Mouse (Mus musculus): Measurements from ENCODE around the gene Sfn.

The Sfn gene

GRCm38 (mm10) chr4:133619473-133620136 is 17.6 kb upstream of the Sfn start:
- DNase-seq (ENCODE audit: low spot score): peak; percentile 69

GRCm38 (mm10) chr4:133617936-133618335 is 16.0 kb upstream of the Sfn start:
- no peak for DNase-seq (ENCODE audit: low spot score)

GRCm38 (mm10) chr4:133615416-133615815 is 13.4 kb upstream of the Sfn start:
- no peak for DNase-seq (ENCODE audit: low spot score)

GRCm38 (mm10) chr4:133614274-133614761 is 12.3 kb upstream of the Sfn start:
- DNase-seq (ENCODE audit: low spot score): peak; percentile 98

GRCm38 (mm10) chr4:133613867-133614266 is 11.9 kb upstream of the Sfn start:
- DNase-seq (ENCODE audit: low spot score): no peak

GRCm38 (mm10) chr4:133613026-133613425 is 11.1 kb upstream of the Sfn start:
- DNase-seq (ENCODE audit: low spot score): no peak

GRCm38 (mm10) chr4:133612416-133612815 is 10.4 kb upstream of the Sfn start:
- no peak for DNase-seq (ENCODE audit: low spot score)

GRCm38 (mm10) chr4:133611815-133612214 is 9.8 kb upstream of the Sfn start:
- DNase-seq (ENCODE audit: low spot score): no peak

GRCm38 (mm10) chr4:133609719-133610118 is 7.8 kb upstream of the Sfn start:
- DNase-seq (ENCODE audit: low spot score): peak; percentile 76

- DNase-seq (ENCODE audit: low spot score): no peak
Observed at GRCm38 (mm10) chr4:133607284-133607683, 5.3 kb upstream of the Sfn start.

GRCm38 (mm10) chr4:133605330-133605729 is 3.4 kb upstream of the Sfn start:
- DNase-seq (ENCODE audit: low spot score): no peak

GRCm38 (mm10) chr4:133604856-133605255 is 2.9 kb upstream of the Sfn start:
- no peak for DNase-seq (ENCODE audit: low spot score)

GRCm38 (mm10) chr4:133604175-133604574 is 2.2 kb upstream of the Sfn start:
- no peak for DNase-seq (ENCODE audit: low spot score)

GRCm38 (mm10) chr4:133603056-133603455 is 1.1 kb upstream of the Sfn start:
- no peak for DNase-seq (ENCODE audit: low spot score)

GRCm38 (mm10) chr4:133600306-133600705 is 1.7 kb downstream of the Sfn start:
- DNase-seq (ENCODE audit: low spot score): no peak

- peak; percentile 92 for DNase-seq (ENCODE audit: low spot score)
Observed at GRCm38 (mm10) chr4:133599571-133600073, 2.3 kb downstream of the Sfn start.

- DNase-seq (ENCODE audit: low spot score): no peak
Observed at GRCm38 (mm10) chr4:133599116-133599515, 2.9 kb downstream of the Sfn start.

GRCm38 (mm10) chr4:133598616-133599015 is 3.4 kb downstream of the Sfn start:
- DNase-seq (ENCODE audit: low spot score): no peak

- no peak for DNase-seq (ENCODE audit: low spot score)
Observed at GRCm38 (mm10) chr4:133596084-133596483, 5.9 kb downstream of the Sfn start.

- DNase-seq (ENCODE audit: low spot score): no peak
Observed at GRCm38 (mm10) chr4:133595538-133595937, 6.4 kb downstream of the Sfn start.

- peak; percentile 58 for DNase-seq (ENCODE audit: low spot score)
Observed at GRCm38 (mm10) chr4:133592570-133592969, 9.4 kb downstream of the Sfn start.

- DNase-seq (ENCODE audit: low spot score): no peak
Observed at GRCm38 (mm10) chr4:133584059-133584951, 17.7 kb downstream of the Sfn start, which contains the start of gene Gpn2. Gene Gpn2, plus strand, starts transcription at chr4:133584362.

- DNase-seq (ENCODE audit: low spot score): no peak
Observed at GRCm38 (mm10) chr4:133583690-133584058, 18.3 kb downstream of the Sfn start.

Measured in MN1 (cell line).